Mouse (Mus musculus) adrenal gland, postnatal 36 days (tissue): ENCODE results near the gene Avpr1b. TPM values are rescaled to one million over a fixed set of nuclear protein-coding genes. Genes with fewer than 3 reads are reported as not detected.

Experiments used
- total RNA-seq, 2 experiments: library from RNA; stranded (reverse); gene quantifications; 2 replicates each; pipeline ENCODE4 v1.2.3; 2021

Avpr1b gene
- total RNA-seq, 2 experiments from 2014 or later = not detected

Other genes starting within 250 kb of the Avpr1b start
- 10 to 100 TPM; 22.9 to 24.3 TPM for gene Srgap2, start 71.9 kb upstream of the Avpr1b start, total RNA-seq
- gene Fam72a, start 71.3 kb upstream of the Avpr1b start, total RNA-seq = 1 to 10 TPM; 1.1 to 1.3 TPM
- under 1 TPM; 0.33 to 0.36 TPM for gene Ctse, start 39.1 kb downstream of the Avpr1b start, total RNA-seq
- gene Rab7b, start 89.5 kb downstream of the Avpr1b start, total RNA-seq = 1 to 10 TPM; 3.3 to 5.8 TPM
- gene Slc26a9, start 144.8 kb downstream of the Avpr1b start, total RNA-seq = not detected
- gene Pm20d1, start 198.1 kb downstream of the Avpr1b start, total RNA-seq = 10 to 100 TPM in 1 of 2 experiments, 1 to 10 TPM in 1; 6.7 to 15.6 TPM
- 10 to 100 TPM; 38.3 to 59.0 TPM for gene Slc41a1, start 228.3 kb downstream of the Avpr1b start, total RNA-seq